Mouse (Mus musculus) forebrain, embryonic 11.5 days (tissue): ENCODE measurements around the gene Prrc2b. TPM values are rescaled to one million over a fixed set of nuclear protein-coding genes. Genes with fewer than 3 reads are reported as not detected.
A peak's percentile ranks its signal among the peaks of the same experiment; 100 is the strongest.

Source experiments
- ATAC-seq: fragments of 200-750 bp; cut with Nextera tagmentation; replicated peaks from 2 replicates; pipeline ENCODE4 v1.8.0; 2017; ENCODE audit warnings: moderate TSS enrichment; ENCODE audit not compliant: low FRiP score
- DNase-seq: peaks from one replicate; pipeline ENCODE4 v3.0.0-alpha.2; 2017; ENCODE audit warnings: low spot score
- H3K27ac ChIP-seq: fragments of 300-500 bp; sonication (generic); 2 replicates; pipeline ENCODE4 v1.5.1; 2014; ENCODE audit warnings: low read depth, low read length
- H3K27me3 ChIP-seq: fragments of 300-500 bp; sonication (generic); 2 replicates; pipeline ENCODE4 v1.6.1; 2014; ENCODE audit warnings: mild to moderate bottlenecking, low read length, mixed read lengths; ENCODE audit not compliant: control insufficient read depth, insufficient read depth
- H3K36me3 ChIP-seq: fragments of 300-500 bp; sonication (generic); 2 replicates; pipeline ENCODE4 v1.6.1; 2014; ENCODE audit warnings: mild to moderate bottlenecking, low read length, moderate library complexity, mixed read lengths; ENCODE audit not compliant: control insufficient read depth, insufficient read depth
- H3K4me1 ChIP-seq: fragments of 300-500 bp; sonication (generic); replicated peaks from 2 replicates; pipeline ENCODE4 v1.6.1; 2014; ENCODE audit warnings: low read length, mixed read lengths; ENCODE audit not compliant: control insufficient read depth, insufficient read depth
- H3K4me2 ChIP-seq: fragments of 300-500 bp; sonication (generic); 2 replicates; pipeline ENCODE4 v1.6.1; 2014; ENCODE audit warnings: low read depth, mild to moderate bottlenecking, low read length, moderate library complexity, mixed read lengths; ENCODE audit not compliant: severe bottlenecking
- H3K4me3 ChIP-seq: fragments of 300-500 bp; sonication (generic); 2 replicates; pipeline ENCODE4 v1.5.1; 2014; ENCODE audit warnings: low read depth, low read length
- H3K9ac ChIP-seq: fragments of 300-500 bp; sonication (generic); 2 replicates; pipeline ENCODE4 v1.6.1; 2014; ENCODE audit warnings: low read length
- H3K9me3 ChIP-seq: fragments of 300-500 bp; sonication (generic); 2 replicates; pipeline ENCODE4 v1.6.1; 2016; ENCODE audit warnings: low read length, mixed read lengths; ENCODE audit not compliant: control insufficient read depth
- WGBS: fragments of 180-500 bp; shearing (Covaris S2); extraction: QIAGEN DNeasy Blood & Tissue Kit; methylation state at CpG from one replicate; pipeline ENCODE4 v1.1.7; 2014; 5-methylcytosine and 5-hydroxymethylcytosine counted together
- polyA plus RNA-seq: library from polyadenylated mRNA; unstranded; fragments of >200 nt; fragmentation: Nextera tagmentation; extraction: Ambion mirVana; gene quantifications from 2 replicates; pipeline ENCODE4 v1.2.1, GENCODE M21; 2014

The Prrc2b gene
- polyA plus RNA-seq, 1 experiment from 2014 or later: 102 TPM

- no peak for ATAC-seq
- Histone ChIP-seq H3K4me3 (no peak overlapping the region), H3K4me1 (peaks cover 23% of the 10 kb centered on the region), H3K27ac (no peak overlapping the region), H3K4me2 (no peak overlapping the region), H3K9ac (no peak overlapping the region), H3K9me3 (no peaks in the 10 kb centered on the region), H3K27me3 (no peaks in the 10 kb centered on the region), H3K36me3 (no peaks in the 10 kb centered on the region; the same call in 1 of the 2 replicates)
- no peak for DNase-seq
- 84% methylated on average over 11 of the region's 11 CpGs for WGBS
These were observed 26.6 kb downstream of the Prrc2b start for GRCm38 (mm10) chr2:32177397-32178060.

DNA sequence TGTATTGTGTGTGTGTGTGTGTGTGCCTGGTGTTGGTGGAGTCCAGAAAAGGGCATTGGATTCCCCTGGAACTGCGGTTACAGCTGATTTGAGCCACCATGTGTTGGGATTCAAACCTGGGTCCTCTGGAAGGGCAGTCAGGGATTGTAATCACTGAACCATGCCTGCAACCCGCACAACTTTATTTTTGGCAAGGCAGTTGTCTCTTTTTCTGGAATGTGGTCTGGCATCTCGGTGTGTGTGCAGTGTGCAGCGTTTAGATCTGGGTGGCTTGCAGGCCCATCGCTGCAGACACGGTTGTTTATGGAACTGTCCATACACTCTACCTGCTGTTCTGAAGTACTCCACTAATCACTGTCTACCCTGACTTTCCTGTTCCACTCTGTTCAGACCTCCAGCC, 28.5 kb downstream of the Prrc2b start:
- Histone ChIP-seq H3K9ac (no peak overlapping the region), H3K9me3 (no peaks in the 10 kb centered on the region), H3K4me3 (no peak overlapping the region), H3K4me2 (no peak overlapping the region), H3K4me1 (peaks cover 15% of the 10 kb centered on the region), H3K36me3 (no peaks in the 10 kb centered on the region; the same call in 1 of the 2 replicates), H3K27me3 (no peaks in the 10 kb centered on the region), H3K27ac (no peak overlapping the region)
- DNase-seq: no peak
- ATAC-seq: no peak
- WGBS: 84% methylated on average over 6 of the region's 6 CpGs

- no peak overlapping the region for H3K9ac ChIP-seq
- H3K4me2 ChIP-seq: no peak overlapping the region
- ATAC-seq: no peak
- H3K4me3 ChIP-seq: no peak overlapping the region
- H3K36me3 ChIP-seq: no peaks in the 10 kb centered on the region; the same call in 1 of the 2 replicates
- H3K27me3 ChIP-seq: no peaks in the 10 kb centered on the region
- peaks cover 7% of the 10 kb centered on the region; the same call in 1 of the 2 replicates for H3K4me1 ChIP-seq
- no peak for DNase-seq
- no peaks in the 10 kb centered on the region for H3K9me3 ChIP-seq
- no peak overlapping the region for H3K27ac ChIP-seq
- 94% methylated on average over 12 of the region's 12 CpGs for WGBS
These were observed 29.2 kb downstream of the Prrc2b start for GRCm38 (mm10) chr2:32180127-32180526.

GRCm38 (mm10) chr2:32181364-32181763, 30.5 kb downstream of the Prrc2b start:
- Histone ChIP-seq H3K4me2 (no peak overlapping the region), H3K9me3 (no peaks in the 10 kb centered on the region), H3K36me3 (no peaks in the 10 kb centered on the region; the same call in 1 of the 2 replicates), H3K27ac (no peak overlapping the region), H3K4me3 (no peak overlapping the region), H3K27me3 (no peaks in the 10 kb centered on the region), H3K9ac (no peak overlapping the region), H3K4me1 (0 out of 2 replicates have a peak, but pooled peaks cover 4% of the 10 kb centered on the region)
- DNase-seq: no peak
- ATAC-seq: no peak
- 88% methylated on average over 5 of the region's 5 CpGs for WGBS

- no peak for DNase-seq
- Histone ChIP-seq H3K9ac (no peak overlapping the region), H3K27me3 (no peaks in the 10 kb centered on the region), H3K36me3 (peaks cover 4% of the 10 kb centered on the region; the same call in 1 of the 2 replicates), H3K27ac (no peak overlapping the region; the same call in 1 of the 2 replicates), H3K4me1 (0 out of 2 replicates have a peak, but pooled peaks cover 4% of the 10 kb centered on the region), H3K9me3 (no peaks in the 10 kb centered on the region), H3K4me3 (no peak overlapping the region), H3K4me2 (no peak overlapping the region)
- no peak for ATAC-seq
- 76% methylated on average over 9 of the region's 9 CpGs for WGBS
These were observed 31.2 kb downstream of the Prrc2b start for GRCm38 (mm10) chr2:32182119-32182518.

DNA sequence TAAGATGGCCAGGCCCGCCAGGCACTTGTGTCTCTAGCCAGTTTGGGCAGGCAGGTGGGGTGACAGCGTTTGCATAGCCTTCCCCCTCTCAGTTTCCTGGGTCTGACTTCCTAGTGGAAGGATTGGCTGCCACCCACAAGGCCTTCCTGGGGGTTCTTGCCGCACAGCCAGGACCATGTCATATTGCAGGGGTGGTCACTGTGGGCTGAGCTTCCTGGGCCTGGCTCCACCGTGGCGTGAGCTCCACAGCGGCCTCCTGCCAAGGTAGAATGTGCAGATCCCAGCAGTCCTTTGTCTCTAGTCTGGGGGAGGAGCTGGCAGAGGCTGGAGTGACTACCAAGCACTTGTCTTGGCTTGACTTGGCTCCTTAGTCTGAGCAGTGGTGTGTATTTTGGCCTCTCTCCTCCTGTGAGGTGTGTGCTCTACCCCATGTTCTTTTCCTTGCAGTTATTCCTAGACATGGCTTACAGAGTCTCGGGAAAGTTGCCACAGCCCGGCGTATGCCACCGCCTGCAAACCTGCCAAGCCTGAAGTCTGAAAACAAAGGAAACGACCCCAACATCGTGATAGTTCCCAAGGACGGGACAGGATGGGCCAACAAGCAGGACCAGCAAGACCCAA, 31.9 kb downstream of the Prrc2b start:
- Histone ChIP-seq H3K9me3 (no peaks in the 10 kb centered on the region), H3K9ac (no peak overlapping the region), H3K27ac (peak overlapping the region; percentile 10; the same call in 1 of the 2 replicates), H3K4me1 (0 out of 2 replicates have a peak, but pooled peaks cover 4% of the 10 kb centered on the region), H3K27me3 (no peaks in the 10 kb centered on the region), H3K4me2 (no peak overlapping the region), H3K4me3 (no peak overlapping the region), H3K36me3 (peaks cover 7% of the 10 kb centered on the region; the same call in 1 of the 2 replicates)
- 63% methylated on average over 13 of the region's 13 CpGs for WGBS
- DNase-seq (no peak), ATAC-seq (0 out of 2 replicates have a peak, but pooled peaks have one; percentile 33)

GRCm38 (mm10) chr2:32187019-32187551, 36.2 kb downstream of the Prrc2b start:
- DNase-seq (no peak), ATAC-seq (no peak)
- no peak overlapping the region for H3K4me2 ChIP-seq
- 0 out of 2 replicates have a peak, but pooled peaks cover 4% of the 10 kb centered on the region for H3K4me1 ChIP-seq
- 95% methylated on average over 13 of the region's 13 CpGs for WGBS
- no peaks in the 10 kb centered on the region for H3K27me3 ChIP-seq
- no peaks in the 10 kb centered on the region for H3K9me3 ChIP-seq
- peaks cover 16% of the 10 kb centered on the region; the same call in 1 of the 2 replicates for H3K36me3 ChIP-seq
- no peak overlapping the region for H3K4me3 ChIP-seq
- no peak overlapping the region for H3K27ac ChIP-seq
- H3K9ac ChIP-seq: no peak overlapping the region

GRCm38 (mm10) chr2:32187649-32188048, 36.8 kb downstream of the Prrc2b start:
- no peak overlapping the region for H3K9ac ChIP-seq
- DNase-seq (no peak), ATAC-seq (no peak)
- no peaks in the 10 kb centered on the region for H3K9me3 ChIP-seq
- no peak overlapping the region for H3K27ac ChIP-seq
- 89% methylated on average over 7 of the region's 7 CpGs for WGBS
- H3K4me1 ChIP-seq: no peaks in the 10 kb centered on the region
- H3K36me3 ChIP-seq: peaks cover 16% of the 10 kb centered on the region; the same call in 1 of the 2 replicates
- no peaks in the 10 kb centered on the region for H3K27me3 ChIP-seq
- no peak overlapping the region for H3K4me3 ChIP-seq
- no peak overlapping the region for H3K4me2 ChIP-seq
